Mouse (Mus musculus): ENCODE measurements around the gene Setx. TPM values are rescaled to one million over a fixed set of nuclear protein-coding genes. Genes with fewer than 3 reads are reported as not detected.

Setx gene
- total RNA-seq, 1 experiment from 2014 or later = 205 TPM

- ATAC-seq (ENCODE audit: extremely low read depth, insufficient number of reproducible peaks, low FRiP score, poor library complexity, severe bottlenecking) = no peak
Measured at GRCm38 (mm10) chr2:29198446-29198845, 74.5 kb downstream of the Setx start.

GRCm38 (mm10) chr2:29199909-29200308 is 75.9 kb downstream of the Setx start:
- ATAC-seq (ENCODE audit: extremely low read depth, insufficient number of reproducible peaks, low FRiP score, poor library complexity, severe bottlenecking) = peak; percentile 81

GRCm38 (mm10) chr2:29201223-29201955 is 77.4 kb downstream of the Setx start:
- ATAC-seq (ENCODE audit: extremely low read depth, insufficient number of reproducible peaks, low FRiP score, poor library complexity, severe bottlenecking) = no peak

DNA sequence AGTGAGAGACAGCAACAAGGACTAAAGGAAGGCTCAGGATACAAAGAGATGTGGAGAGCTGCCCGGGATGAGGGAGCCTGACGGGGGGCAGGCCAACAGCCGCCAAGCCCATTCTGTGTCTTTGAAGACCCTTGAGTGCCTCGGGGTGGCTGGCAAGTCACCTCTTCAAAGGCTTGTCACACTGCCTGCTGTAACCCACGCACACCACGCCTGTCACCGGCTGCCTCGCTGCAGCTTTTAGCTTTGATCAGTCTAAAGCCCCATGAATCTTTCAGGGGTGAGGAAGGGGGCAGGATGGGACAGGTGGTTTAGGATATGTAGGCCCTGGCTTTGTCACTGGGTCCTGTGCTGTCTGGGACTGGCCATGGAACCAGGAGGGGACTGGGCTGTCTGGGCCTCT is 82.2 kb downstream of the Setx start:
- no peak for ATAC-seq (ENCODE audit: extremely low read depth, insufficient number of reproducible peaks, low FRiP score, poor library complexity, severe bottlenecking)

- ATAC-seq (ENCODE audit: extremely low read depth, insufficient number of reproducible peaks, low FRiP score, poor library complexity, severe bottlenecking) = no peak
Measured at GRCm38 (mm10) chr2:29216286-29217012, 92.5 kb downstream of the Setx start.

DNA sequence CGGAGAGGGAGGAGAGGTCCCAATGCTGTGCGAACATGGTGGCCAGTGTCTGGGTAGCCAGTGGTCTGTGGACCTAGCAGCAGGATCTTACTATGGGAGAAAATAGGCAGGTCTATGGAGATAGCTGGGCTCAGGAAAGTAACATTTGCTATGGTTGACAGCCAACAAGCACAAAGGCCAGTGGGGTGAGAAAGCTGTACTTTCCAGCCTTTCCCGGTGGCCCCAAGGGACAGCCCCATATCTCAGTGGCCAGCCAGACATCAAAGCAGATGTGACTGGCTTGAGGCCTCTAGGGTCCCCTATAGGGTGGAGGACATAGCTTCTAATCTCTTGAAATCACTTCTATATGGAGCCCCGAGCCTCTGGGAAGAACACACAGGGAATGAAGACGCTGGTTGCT is 93.1 kb downstream of the Setx start:
- no peak for ATAC-seq (ENCODE audit: extremely low read depth, insufficient number of reproducible peaks, low FRiP score, poor library complexity, severe bottlenecking)

DNA sequence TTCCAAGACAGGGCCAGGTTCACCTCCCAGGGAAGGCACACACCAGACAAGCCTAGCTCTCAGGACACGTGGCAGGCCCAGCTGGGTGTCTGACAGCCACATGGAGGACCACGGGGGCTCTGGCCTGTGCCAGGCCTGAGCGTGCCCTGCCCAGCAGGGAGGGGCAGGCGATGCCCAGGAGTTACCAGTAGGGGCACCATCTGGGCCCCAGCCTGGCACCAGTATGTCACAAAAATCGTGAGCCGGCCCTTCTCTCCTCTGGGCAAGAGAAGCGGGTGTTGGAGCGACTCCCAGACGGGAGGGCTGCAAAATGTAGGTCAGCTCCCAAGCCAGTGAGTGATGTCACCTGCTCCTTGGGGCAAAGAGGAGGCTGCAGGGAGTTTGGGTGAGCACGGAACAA is 93.9 kb downstream of the Setx start:
- ATAC-seq (ENCODE audit: extremely low read depth, insufficient number of reproducible peaks, low FRiP score, poor library complexity, severe bottlenecking) = no peak

DNA sequence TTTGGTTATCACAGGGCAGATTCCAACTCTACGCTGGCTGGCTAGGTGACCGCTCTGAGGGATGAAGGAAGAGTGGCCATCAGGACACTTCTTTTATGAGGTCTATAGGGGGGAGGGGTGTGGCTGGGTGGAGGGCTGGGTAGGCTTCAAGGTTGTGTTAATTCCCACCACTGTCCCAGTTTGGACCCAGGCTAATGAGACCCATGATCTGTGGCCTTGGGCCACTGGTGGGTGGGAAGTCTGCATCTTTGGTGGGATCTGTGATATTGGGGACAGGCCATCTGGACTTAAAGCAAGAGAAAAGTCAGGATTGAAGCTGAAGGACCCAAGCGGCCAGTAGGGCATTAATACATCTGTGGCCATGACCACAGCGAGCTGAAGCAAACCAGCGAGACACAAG is 94.8 kb downstream of the Setx start:
- ATAC-seq (ENCODE audit: extremely low read depth, insufficient number of reproducible peaks, low FRiP score, poor library complexity, severe bottlenecking) = no peak

- ATAC-seq (ENCODE audit: extremely low read depth, insufficient number of reproducible peaks, low FRiP score, poor library complexity, severe bottlenecking) = no peak
Measured at GRCm38 (mm10) chr2:29222302-29222701, 98.3 kb downstream of the Setx start.

DNA sequence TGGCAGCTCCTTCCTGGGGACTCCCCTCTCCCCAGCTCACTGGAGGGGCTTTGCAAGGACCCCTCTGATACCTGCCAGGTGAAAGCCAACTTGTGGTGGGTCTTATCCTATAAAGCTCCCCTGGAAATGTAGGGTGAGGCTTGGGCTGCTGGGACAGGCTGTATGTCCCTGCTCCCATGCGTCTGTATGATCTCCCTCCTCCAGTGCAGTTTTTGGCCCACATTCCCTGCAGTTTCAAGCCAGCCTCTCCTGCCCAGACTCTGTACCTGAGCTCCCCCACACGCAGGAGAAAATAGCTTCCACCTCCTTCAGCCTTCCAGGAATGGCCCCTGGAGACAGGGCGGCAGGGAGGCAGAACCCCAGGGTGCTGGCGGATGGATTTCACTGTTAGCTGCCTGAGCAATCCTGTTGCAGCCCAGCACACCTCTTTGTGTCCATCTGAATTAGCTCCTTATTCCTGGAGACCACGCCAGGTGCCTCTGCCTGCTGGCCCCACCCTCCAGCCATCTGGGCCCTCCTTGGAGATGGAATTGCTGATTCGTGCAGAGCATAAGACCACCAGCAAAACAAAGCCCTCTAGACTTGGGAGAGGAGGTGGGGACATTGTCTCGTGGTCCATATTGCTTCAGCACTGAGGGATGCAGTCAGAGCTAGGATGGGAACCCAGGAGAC is 99.7 kb downstream of the Setx start:
- no peak for ATAC-seq (ENCODE audit: extremely low read depth, insufficient number of reproducible peaks, low FRiP score, poor library complexity, severe bottlenecking)

DNA sequence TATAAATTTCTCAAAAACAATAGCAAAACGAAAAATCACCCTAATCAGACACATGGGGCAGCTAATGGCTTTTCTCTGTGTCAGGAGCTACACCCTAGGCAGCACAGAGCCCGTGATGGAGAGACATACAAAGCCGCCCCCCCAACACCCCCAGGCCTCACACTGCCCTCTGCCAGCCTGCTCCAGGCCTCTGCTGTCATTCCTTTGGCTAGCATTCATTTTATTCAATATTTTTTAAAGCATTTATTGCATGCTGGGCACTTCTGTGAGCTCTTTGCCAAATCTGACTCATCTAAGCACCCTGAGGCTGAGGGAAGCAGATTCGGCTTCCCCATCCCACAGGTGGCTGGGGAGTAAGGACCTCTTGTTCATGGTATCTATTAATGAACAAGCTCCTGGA is 102.7 kb downstream of the Setx start:
- ATAC-seq (ENCODE audit: extremely low read depth, insufficient number of reproducible peaks, low FRiP score, poor library complexity, severe bottlenecking) = no peak

DNA sequence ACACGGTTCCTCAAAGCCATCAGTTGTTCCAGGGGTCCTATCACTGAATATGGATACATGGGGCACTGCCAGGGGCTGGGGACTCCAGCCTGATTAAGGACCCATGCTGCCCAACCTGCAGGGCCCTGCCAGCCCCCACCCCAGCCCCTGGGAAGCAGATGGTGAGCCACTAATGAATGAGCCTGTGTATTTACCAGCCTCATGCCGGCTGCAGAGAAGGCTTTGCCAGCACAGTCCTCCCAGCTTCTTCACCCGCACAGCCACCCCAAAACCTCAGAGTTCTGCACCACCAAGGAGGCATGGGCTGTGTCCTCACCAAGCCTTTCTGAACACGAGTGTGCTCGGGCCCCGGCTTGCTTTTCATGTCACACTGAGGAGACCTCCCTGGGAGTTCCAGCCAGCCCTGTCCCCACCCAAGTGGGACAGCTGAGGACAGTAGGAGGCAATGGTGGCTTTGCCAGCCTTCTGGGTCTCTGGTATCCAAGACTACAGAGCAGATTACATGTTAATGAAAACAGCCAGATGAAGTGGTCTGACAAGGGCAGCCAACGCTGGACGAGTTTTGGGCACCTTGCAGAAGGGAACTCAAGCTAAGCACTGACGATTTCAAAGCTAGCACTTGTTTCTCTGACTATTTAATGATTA is 106.3 kb downstream of the Setx start:
- ATAC-seq (ENCODE audit: extremely low read depth, insufficient number of reproducible peaks, low FRiP score, poor library complexity, severe bottlenecking) = no peak

Other genes starting within 250 kb of the Setx start
- not detected in 2 replicates for gene Barhl1, start 207.5 kb upstream of the Setx start, total RNA-seq (2017)
- gene Cfap77, start 69.1 kb upstream of the Setx start, total RNA-seq (2017) = not detected in 2 replicates
- 37.6 and 42.9 TPM in 2 replicates for gene Ttf1, start 63.9 kb upstream of the Setx start, total RNA-seq (2017)
- 18.9 and 40.1 TPM in 2 replicates for gene Ntng2, start 128.8 kb downstream of the Setx start, total RNA-seq (2017)
- gene Med27, start 222.6 kb downstream of the Setx start, total RNA-seq (2017) = 11.9 and 12.0 TPM in 2 replicates